Mouse (Mus musculus): ENCODE results near the gene Ecm1.

The Ecm1 gene

GRCm38 (mm10) chr3:95739353-95740104 lies at the start of gene Ecm1:
TSS of gene Ecm1 (minus strand) at chr3:95739569.
- peak; percentile 56 to 62 for DNase-seq (ENCODE audit: low spot score in 2 of 2)

DNA sequence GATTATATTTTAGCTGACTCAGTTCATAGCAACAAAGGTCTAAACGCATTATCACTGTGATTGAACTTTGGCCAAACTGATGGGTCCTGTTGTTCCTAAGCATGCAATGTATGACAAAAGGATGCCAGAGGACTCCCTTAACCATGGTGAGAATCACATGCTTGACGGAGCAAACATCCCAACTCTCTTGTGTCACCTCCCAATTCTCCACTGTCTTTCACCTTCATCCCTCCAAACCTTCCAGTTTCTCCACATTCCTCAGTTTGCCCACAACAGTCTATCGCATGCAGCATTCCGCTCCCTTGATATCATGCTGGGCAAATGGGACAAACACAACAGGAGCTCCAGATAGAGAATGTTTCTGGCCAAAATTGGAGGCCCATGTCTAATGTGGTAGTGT lies 46.1 kb upstream of the Ecm1 start:
- no peak for DNase-seq (ENCODE audit: low spot score in 2 of 2)

GRCm38 (mm10) chr3:95771985-95772384 lies 32.6 kb upstream of the Ecm1 start:
- no peak for DNase-seq (ENCODE audit: low spot score in 2 of 2)

GRCm38 (mm10) chr3:95765534-95765933 lies 26.2 kb upstream of the Ecm1 start:
- DNase-seq (ENCODE audit: low spot score in 2 of 2), result no peak

GRCm38 (mm10) chr3:95763811-95764210 lies 24.4 kb upstream of the Ecm1 start:
- DNase-seq (ENCODE audit: low spot score in 2 of 2), result no peak

- DNase-seq (ENCODE audit: low spot score in 2 of 2), result no peak
These were observed 23.6 kb upstream of the Ecm1 start for GRCm38 (mm10) chr3:95762961-95763360.

- DNase-seq (ENCODE audit: low spot score in 2 of 2), result no peak
These were observed 22.4 kb upstream of the Ecm1 start for GRCm38 (mm10) chr3:95761771-95762170.

DNA sequence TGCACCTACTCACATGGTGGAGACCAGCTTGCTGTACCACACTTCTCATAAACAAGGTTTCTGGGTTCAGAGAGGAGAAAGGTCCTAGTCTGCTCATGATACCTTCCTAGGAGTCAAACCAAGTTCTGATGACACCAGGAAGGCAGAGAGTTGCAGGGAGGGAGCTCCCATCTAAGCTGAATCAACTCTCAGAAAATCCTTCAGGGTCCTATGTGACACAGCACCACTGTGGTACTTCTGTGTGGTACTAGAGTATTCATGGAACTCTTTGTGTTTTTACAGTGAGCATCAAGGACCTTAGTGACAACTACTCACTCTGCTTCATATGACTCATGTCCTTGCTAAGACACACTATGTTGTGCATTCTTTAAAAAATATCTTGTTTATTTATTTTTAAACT lies 21.3 kb upstream of the Ecm1 start:
- no peak for DNase-seq (ENCODE audit: low spot score in 2 of 2)

GRCm38 (mm10) chr3:95760106-95760505 lies 20.7 kb upstream of the Ecm1 start, which contains the start of gene Tars2:
TSS of gene Tars2 (minus strand) at chr3:95760206.
- no peak for DNase-seq (ENCODE audit: low spot score in 2 of 2)

DNA sequence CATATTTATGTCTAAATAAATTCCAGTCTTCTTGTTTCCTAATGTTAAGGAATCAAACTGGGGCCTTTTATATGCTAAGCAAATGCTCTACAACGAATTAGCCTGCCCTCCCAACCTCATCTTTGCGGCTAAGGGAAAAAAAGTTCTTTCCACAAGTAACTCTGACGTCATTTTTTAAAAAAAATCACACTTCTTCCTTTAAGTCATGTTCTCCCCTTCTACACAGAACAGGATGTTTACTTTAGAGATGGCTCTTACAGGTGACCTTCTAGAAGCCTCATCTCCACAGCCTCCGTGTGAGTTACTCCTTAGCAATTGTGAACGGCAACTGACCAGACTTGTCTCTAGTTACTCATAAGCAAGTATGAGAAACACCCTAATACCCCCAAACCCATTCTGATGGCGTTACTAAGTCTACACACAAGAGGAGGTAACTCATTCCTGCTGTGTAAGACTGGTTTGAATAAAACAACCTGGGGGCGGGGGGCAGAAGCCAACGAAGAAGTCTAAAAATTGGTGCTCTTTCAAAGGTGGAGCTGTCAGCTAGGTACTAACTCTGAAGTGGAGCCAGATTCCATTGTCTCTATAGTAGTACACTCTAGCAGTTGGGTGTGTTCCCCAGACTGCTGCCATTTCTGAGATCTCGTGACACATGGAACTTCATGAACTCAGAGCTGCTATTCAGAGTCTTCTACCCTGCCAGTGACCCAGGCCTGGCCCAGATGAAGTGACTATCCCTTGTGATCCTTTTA lies 19.3 kb upstream of the Ecm1 start:
- DNase-seq (ENCODE audit: low spot score in 2 of 2), result no peak

- no peak for DNase-seq (ENCODE audit: low spot score in 2 of 2)
These were observed 17.4 kb upstream of the Ecm1 start for GRCm38 (mm10) chr3:95756808-95757207.

DNA sequence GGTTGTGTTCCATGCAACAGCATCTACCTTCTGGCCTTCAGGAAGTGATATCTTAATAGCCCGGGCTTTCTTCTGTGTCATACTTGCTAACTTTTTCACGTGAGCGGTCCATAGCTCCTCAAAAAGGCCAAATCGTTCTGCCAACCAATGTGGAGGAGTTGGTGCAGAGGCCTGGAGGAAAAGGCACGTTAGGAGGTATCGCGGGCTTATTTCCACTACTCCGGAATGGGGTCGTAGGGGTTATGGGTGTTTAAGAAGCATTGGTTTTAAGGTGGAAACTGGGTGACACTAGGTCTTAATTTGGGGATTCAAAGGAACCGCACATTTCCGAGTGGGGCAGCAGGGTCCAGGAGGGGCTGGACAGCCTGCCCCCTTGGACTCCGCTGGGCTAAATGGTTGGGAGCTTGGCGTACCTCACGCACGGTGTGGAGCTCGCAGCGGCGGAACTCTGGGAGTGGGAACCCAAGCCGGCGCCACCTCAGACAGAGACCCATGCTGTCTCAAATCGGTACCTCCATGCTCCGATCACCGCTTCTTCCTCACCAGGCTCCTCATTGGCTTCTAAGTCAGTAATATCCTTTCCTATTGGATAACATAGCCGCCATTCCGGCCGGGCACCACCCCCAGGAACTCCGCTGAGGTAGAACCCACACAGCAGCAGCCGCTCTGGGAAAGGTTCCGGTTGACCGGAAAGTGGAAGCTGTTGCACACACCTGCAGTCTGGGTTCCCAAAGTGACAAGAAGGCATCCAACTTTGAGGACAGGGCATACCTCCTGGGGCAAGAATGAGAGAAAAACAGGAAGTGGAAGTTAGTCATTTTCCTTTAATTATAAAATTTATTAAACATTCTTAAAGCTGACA lies 15.2 kb upstream of the Ecm1 start:
- peak; percentile 91 to 93 for DNase-seq (ENCODE audit: low spot score in 2 of 2)

GRCm38 (mm10) chr3:95752935-95753334 lies 13.6 kb upstream of the Ecm1 start:
- no peak for DNase-seq (ENCODE audit: low spot score in 2 of 2)

DNA sequence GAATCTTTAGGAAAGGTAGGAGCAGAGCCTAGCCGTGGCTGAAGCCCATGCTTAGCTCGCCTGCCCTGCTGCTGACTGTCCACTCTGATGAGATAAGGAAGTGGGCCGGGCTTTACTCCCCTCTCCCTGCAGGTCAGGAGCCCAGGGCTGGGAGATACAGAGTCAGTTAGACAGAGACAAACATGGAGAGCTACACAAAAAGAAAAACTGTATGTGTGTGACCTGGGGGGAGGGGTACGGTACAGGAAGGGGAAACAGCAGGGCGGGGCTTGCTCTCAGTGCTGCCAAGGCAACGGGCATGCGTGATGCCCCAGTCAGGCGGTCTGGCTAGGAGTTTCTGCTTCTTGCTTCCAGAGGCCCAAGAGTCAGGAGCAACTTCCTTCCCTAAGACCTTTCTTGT lies 1.0 kb upstream of the Ecm1 start:
- DNase-seq (ENCODE audit: low spot score in 2 of 2), result peak in 1 of 2 experiments; percentile 34

DNA sequence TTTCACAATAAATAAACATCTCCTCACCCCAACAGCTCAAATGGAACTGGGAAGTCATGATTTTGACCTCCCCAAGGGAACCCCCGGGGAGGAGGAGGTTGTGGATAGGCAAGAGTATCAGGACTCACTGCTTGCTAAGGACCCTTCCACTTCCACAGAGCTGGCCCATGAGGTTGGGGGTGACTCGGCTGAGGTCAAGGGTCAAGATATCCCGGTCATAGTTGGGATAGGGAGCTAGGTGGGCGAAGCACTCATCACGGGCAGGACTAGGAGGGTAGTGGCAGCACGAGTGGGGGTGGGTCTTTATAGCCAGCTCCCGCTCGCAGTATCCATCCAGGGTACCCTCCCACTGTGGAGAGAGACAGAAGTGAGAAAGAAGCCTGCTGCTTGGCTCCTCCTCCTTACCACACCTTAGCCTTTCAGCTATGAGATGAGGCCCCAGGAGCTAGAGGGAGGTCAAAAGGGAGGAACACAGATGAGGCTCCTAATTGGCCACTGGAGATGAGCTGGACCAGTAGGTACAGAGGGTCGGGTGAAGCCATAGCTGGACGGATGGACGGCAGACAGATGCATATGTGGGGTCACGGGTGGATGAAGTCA lies 4.2 kb downstream of the Ecm1 start:
- DNase-seq (ENCODE audit: low spot score in 2 of 2), result no peak

GRCm38 (mm10) chr3:95734092-95734702 lies 5.2 kb downstream of the Ecm1 start:
- peak; percentile 62 to 66 for DNase-seq (ENCODE audit: low spot score in 2 of 2)

- peak; percentile 45 to 55 for DNase-seq (ENCODE audit: low spot score in 2 of 2)
These were observed 6.4 kb downstream of the Ecm1 start for GRCm38 (mm10) chr3:95732744-95733521.

GRCm38 (mm10) chr3:95732297-95732696 lies 7.1 kb downstream of the Ecm1 start:
- DNase-seq (ENCODE audit: low spot score in 2 of 2), result no peak

GRCm38 (mm10) chr3:95731802-95732201 lies 7.6 kb downstream of the Ecm1 start:
- no peak for DNase-seq (ENCODE audit: low spot score in 2 of 2)

DNA sequence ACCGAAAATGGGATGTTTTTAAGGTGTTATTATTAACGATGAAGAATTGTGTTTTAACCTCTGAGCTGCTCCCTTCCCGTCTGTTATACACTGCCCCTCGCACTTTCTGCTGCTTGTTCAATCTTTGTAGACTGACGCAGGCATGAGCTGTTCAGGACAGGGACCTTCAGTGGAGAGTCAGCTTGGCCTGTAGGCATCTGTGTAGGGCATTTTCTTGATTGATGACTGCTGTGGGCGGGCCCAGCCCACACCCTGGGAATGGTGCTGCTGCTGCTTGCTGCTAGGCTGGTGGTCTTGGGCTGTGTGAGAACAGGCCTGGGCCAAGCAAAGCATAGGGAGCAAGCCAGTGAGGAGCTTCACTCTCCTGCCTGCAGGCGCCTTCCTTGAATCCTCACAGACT lies 8.9 kb downstream of the Ecm1 start:
- no peak for DNase-seq (ENCODE audit: low spot score in 2 of 2)

Data from urinary bladder, postnatal 36 days (tissue).